Mouse (Mus musculus): ENCODE data around the gene Hs6st3.
"Not testable (repeated sequence)": the region's sequence is repeated elsewhere in the genome, so short reads cannot be mapped to it uniquely, and the experiment has no call there.

Hs6st3 gene

GRCm38 (mm10) chr14:119464308-119464707 lies 326.2 kb downstream of the Hs6st3 start:
- DNase-seq, result no peak

- no peak for DNase-seq
Observed at GRCm38 (mm10) chr14:119464883-119465282, 326.7 kb downstream of the Hs6st3 start.

GRCm38 (mm10) chr14:119466899-119467588 lies 328.9 kb downstream of the Hs6st3 start:
- DNase-seq, result no peak

- DNase-seq, result no peak
Observed at GRCm38 (mm10) chr14:119476582-119476981, 338.4 kb downstream of the Hs6st3 start.

- DNase-seq, result no peak
Observed at GRCm38 (mm10) chr14:119477836-119478235, 339.7 kb downstream of the Hs6st3 start.

- DNase-seq, result no peak
Observed at GRCm38 (mm10) chr14:119488978-119489703, 351.0 kb downstream of the Hs6st3 start.

GRCm38 (mm10) chr14:119520632-119521031 lies 382.5 kb downstream of the Hs6st3 start:
- no peak for DNase-seq

- DNase-seq, result no peak
Observed at GRCm38 (mm10) chr14:119521056-119521455, 382.9 kb downstream of the Hs6st3 start.

GRCm38 (mm10) chr14:119532889-119533546 lies 394.9 kb downstream of the Hs6st3 start:
- DNase-seq, result no peak

GRCm38 (mm10) chr14:119540505-119540904 lies 402.4 kb downstream of the Hs6st3 start:
- DNase-seq, result no peak

GRCm38 (mm10) chr14:119544596-119544995 lies 406.5 kb downstream of the Hs6st3 start:
- no peak for DNase-seq

- DNase-seq, result no peak
Observed at GRCm38 (mm10) chr14:119558356-119558755, 420.2 kb downstream of the Hs6st3 start.

GRCm38 (mm10) chr14:119582039-119582508 lies 443.9 kb downstream of the Hs6st3 start:
- DNase-seq, result no peak

- DNase-seq, result no peak
Observed at GRCm38 (mm10) chr14:119585069-119585468, 446.9 kb downstream of the Hs6st3 start.

- not testable (repeated sequence) for DNase-seq
Observed at GRCm38 (mm10) chr14:119587365-119587764, 449.2 kb downstream of the Hs6st3 start.

- no peak for DNase-seq
Observed at GRCm38 (mm10) chr14:119604327-119604726, 466.2 kb downstream of the Hs6st3 start.

- no peak for DNase-seq
Observed at GRCm38 (mm10) chr14:119612793-119613192, 474.7 kb downstream of the Hs6st3 start.

GRCm38 (mm10) chr14:119629127-119629526 lies 491.0 kb downstream of the Hs6st3 start:
- DNase-seq, result no peak

GRCm38 (mm10) chr14:119633090-119633489 lies 494.9 kb downstream of the Hs6st3 start:
- no peak for DNase-seq

GRCm38 (mm10) chr14:119633626-119634025 lies 495.5 kb downstream of the Hs6st3 start:
- DNase-seq, result no peak

- DNase-seq, result no peak
Observed at GRCm38 (mm10) chr14:119642874-119643273, 504.7 kb downstream of the Hs6st3 start.

- DNase-seq, result no peak
Observed at GRCm38 (mm10) chr14:119643840-119644239, 505.7 kb downstream of the Hs6st3 start.

GRCm38 (mm10) chr14:119656936-119657335 lies 518.8 kb downstream of the Hs6st3 start:
- DNase-seq, result no peak

GRCm38 (mm10) chr14:119665741-119666141 lies 527.6 kb downstream of the Hs6st3 start:
- no peak for DNase-seq

Measured in thymus, postnatal 4 days (tissue).